Mouse (Mus musculus) G1E-ER4 (cell line): ENCODE results near the gene Sntg2. TPM values are rescaled to one million over a fixed set of nuclear protein-coding genes. Genes with fewer than 3 reads are reported as not detected.

Experiments used
- GATA1 ChIP-seq: IDR thresholded peaks from one replicate; pipeline ENCODE4 v1.8.0; 2012; ENCODE audit warnings: low read length, inconsistent platforms
- polyA plus RNA-seq: library from polyadenylated mRNA; stranded (reverse); fragments of >175 nt; gene quantifications from 2 replicates; pipeline ENCODE4 v1.2.3, GENCODE M21; 2012

The Sntg2 gene
- polyA plus RNA-seq = not detected in 2 replicates

DNA sequence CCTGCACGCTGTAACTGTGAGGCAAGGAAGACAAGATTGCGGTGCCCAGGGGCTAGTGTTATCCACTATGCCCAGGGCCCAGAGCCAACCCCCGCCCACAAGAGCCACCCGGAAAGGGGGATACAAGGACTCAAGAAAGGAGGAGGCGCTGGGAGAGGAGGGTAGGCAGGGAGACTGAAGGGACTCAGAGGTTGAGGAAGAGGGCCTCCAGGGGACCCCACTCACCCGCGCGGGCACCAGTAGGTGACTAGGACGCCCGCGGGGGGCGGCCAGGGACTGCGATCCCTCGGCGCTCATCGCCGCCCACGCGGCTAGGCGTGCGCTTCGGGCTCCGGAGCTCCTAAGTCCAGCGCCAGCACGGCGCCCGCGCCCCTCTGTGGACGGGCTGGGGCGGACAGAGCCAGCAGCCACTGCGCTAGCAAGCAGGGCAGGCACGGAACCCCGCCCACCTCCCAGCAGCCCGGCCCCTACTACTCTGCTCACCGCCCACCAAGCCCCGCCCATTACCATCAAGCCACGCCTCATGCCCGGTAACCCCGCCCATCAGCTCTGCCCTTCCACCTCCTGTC, at the start of gene Sntg2:
Gene Sntg2, minus strand, starts transcription at position 443 of the 569 bp plus-strand sequence.
- no peak for TF ChIP-seq GATA1

DNA sequence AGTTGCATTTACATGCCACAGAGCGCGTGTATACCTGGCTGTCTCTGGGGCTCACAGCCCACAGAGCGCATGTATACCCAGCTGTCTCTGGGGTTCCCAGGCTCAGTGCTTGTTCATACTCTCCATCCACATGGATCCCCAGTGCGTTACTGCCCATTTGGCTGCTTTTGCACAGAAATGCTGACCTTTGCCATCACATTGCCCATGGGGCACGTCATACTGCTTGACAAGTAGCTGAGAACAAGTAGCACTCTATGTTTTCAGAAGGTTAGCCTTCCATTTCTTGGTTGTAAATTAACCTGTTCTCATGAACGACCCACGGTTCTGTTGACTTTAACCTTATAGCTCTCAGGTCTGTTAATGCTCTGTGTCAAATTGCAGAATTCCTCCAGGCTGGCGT, 43.4 kb upstream of the Sntg2 start:
- TF ChIP-seq GATA1 = no peak

DNA sequence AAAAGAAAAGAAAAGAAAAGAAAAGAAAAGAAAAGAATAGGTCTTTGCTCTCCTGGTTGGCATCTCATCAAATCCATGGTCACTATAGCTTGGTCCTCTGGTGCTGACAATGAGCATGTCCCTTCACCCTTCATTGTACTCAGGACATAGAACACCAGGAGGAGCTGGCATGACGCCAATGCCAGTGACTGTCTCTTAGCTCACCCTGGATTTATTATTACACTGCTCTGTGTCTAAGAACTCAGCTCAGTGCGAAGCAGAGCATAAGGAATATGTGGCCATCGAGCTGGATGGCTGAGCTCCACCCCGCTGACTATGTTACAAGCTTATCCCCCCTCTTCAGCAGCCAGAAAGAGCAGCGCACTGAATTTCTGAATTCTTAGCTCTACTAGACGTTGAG, 42.8 kb upstream of the Sntg2 start:
- no peak for TF ChIP-seq GATA1

DNA sequence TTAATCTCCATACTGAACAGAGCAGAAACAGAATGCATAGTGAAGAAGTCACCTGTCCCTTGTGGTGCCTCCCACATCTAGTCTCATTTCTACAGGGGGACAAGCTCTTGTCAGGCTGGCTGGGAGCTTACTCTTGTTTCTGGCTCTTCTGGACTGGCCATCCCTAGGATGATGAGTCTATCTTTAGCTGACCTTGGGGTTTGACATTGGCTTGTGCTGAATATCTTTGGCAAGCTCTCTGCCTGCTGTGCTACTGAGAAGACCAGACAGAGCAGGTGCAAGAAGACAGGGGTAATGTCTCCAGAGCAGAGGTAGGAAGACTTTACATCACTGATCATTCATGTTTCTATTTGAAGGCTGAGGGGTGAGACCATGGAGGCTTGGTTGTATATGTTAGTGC, 29.5 kb upstream of the Sntg2 start:
- TF ChIP-seq GATA1 = no peak

DNA sequence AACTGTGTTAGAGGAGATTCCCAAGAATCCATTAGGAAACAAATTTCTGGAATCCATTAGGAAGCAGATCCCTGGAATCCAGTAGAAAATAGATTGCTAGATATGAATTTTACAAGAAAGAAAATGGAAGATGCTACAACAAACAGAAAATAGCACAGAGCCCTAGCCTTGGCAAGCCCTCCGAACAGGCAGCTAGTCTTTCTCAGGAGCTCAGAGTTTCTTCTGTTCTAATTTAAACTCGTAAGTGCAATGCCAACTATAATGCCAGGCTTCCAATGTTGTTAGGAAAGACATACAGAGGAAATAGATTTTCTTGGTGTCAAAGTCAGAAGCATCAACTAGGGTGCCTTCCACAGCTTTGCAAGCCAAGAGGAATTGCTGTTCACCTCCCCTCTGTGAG, 27.4 kb upstream of the Sntg2 start:
- no peak for TF ChIP-seq GATA1

DNA sequence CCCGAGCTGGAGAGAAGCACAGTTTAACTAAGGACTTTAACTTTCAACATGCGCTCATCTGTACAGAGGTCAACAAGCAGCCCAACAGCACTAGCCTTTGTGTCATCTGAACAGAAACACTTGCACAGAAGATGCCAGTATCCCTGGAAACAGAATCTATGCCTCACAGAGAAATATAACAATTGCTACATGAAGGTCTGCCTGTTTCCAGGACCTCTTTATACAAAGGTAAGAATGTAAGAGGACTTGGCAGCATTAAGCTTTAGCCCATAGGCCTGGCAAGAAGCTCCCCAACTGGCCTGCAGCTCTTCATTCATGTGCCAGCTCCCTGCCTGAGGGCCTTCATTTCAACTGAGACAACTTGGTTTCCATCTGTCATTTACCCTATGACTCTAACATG, 26.9 kb upstream of the Sntg2 start:
- TF ChIP-seq GATA1 = no peak

DNA sequence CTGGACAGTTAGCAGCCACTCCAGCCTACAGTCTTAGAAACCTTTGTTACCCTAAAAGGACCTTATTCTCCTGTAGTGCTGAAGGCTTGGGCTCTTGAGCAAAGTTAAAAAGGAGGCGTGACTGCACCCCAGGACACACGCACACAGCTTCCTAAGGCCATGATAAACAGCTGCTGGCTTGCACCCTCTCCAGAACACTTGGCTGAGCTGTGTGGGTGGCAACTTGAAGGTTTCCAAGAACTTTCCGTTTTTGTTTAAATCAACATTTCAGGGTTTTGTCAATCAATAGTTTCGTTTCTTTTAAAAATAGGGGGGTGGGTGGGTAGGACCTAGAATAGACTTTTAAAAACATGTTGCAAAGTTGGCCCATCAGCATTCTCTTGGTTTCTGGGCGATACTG, 882 bp downstream of the Sntg2 start:
- no peak for TF ChIP-seq GATA1

DNA sequence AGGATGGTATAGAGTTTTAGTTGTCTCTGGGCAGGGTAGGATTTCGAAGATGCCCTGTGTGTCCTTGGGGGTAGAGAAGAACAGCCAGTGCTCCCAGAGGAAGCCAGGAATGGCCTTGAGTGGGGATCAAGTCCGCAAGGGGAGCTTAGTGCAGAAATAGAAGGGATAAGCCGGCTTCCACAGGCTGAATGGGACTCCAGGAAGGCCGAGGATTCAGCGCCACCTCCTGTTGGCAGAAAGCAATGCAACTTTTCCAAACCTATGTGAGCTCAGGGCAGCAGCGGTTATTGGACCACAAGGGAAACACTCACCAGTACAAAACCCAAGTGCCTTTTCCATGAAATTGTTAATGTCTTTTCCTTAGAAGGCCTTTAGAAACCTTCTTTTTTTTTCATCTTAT, 3.4 kb downstream of the Sntg2 start:
- TF ChIP-seq GATA1 = no peak

DNA sequence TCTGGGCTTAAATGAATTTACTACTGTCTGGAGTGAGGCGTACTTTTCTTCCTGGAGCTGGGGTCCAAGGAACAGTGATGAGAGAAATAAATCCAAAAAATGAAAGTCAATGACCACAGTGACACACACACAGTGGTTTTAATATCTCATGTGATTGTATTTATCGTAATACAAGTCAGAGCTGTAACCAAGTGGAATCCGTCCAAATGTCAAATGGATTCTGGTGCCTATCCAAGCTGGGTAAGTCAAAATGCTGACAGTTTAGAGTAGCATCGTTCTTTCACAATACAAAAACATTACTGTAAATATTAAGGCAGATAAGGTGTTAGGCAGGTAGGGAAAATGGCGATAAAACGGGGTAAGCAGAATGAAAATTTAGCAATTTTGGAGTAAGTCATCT, 4.0 kb downstream of the Sntg2 start:
- no peak for TF ChIP-seq GATA1

DNA sequence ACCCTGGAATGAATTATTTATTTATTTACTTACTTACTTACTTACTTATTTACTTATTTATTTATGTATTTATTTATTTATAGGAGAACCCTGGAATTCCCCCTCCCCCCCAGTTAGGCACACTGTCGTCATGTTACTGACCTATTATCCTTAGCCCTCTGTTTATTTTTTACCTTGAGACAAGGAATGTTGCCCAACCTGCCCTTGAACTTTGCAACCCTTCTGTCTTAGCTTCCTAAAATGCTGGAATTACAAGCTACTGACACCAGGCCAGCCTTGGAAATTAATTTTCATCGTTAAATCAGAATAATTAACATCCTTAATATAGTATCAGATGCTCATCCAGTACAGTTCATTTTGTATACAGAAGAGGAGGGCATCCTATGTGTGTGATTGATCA, 10.9 kb downstream of the Sntg2 start:
- no peak for TF ChIP-seq GATA1

DNA sequence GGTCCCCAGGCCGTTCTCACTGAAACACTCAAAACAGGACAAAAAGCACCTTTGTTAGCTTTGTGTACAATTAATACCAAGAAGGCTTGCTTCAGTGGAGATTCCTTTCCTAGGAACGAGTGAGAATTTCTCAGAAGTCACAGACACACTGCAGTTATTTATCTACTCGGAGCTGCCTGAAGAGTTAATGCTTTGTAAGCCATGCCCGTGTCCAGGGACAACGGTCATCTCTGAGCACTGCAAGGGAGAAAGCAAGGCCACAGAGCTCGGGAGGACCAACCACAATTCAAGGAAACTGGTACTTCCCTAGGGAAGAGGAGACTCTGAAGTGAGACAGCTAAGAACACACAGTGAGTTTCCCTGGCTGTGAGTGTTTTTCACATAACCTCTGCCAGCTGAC, 15.5 kb downstream of the Sntg2 start:
- TF ChIP-seq GATA1 = no peak

DNA sequence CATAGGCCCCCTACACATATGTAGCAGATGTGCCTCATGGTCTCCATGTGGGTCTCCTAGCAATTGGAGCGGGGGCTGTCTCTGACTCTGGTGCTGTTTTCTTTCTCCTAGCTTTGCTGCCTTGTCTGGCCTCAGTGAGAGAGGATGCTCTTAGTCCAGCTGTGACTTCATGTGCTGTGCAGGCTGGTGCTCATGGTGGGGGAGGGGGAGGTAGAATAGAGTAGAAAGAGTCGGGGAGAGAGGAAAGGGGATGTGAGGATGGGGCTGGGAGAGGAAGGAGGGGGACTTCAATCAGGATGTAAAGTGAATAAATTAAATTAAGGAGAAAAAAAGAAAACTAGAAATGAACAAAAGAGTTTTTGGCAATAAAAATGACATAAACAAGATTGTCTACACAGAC, 20.8 kb downstream of the Sntg2 start:
- no peak for TF ChIP-seq GATA1

DNA sequence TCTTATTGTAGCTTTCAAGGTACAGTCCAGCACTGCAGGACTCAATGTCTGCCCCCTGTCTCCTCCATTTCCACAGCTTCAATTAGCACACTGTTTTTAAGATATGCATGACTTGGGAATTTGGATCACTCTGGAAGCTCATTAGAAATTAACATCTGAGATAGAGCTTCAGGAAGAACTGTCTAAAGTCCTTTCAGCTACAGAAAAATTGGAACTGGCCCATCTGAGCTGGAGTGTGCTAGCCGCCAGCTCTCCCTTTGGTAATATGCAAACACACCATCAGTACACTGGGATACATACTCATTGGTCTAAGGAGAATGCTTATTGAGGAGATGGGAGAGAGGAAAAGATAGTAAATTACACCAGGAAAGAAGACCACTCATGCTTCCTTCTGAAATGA, 25.1 kb downstream of the Sntg2 start:
- no peak for TF ChIP-seq GATA1

DNA sequence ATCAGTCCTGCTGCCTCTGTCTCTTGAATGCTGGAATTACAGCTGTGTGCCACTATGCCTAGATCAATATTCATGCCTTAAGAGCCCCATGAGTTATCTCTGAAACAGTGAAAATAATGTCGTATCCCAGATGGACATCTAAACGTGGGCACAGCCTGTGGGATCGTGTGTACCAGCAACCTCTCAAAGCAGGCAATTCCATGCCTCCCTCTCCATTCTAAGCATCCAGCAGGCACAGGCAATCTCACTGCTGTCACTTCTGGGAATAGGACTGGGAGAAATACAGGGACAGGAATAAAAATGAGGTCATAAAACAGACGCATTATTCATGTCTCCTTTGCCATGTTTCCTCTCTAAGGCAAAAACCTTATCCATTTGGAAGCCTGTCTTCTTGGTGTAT, 25.9 kb downstream of the Sntg2 start:
- TF ChIP-seq GATA1 = no peak

DNA sequence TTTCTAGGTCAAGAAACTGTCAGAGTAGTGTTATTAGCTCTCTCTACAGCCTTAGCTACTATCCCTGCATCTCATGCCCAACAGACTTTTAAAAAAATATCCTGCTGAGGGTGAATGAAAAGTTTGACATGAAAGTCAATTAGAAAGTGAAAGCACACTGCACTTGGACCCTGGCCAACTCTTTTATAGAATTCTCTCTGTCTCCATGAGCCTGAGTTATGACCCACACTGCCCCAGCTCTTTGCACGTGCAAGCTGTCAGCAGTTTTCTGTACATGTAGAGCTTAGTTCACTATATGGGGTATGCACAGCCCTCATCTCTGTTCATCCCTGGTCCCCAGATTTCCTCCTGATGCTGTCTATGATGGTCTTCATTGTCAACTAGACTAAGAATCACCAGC, 28.4 kb downstream of the Sntg2 start:
- no peak for TF ChIP-seq GATA1

DNA sequence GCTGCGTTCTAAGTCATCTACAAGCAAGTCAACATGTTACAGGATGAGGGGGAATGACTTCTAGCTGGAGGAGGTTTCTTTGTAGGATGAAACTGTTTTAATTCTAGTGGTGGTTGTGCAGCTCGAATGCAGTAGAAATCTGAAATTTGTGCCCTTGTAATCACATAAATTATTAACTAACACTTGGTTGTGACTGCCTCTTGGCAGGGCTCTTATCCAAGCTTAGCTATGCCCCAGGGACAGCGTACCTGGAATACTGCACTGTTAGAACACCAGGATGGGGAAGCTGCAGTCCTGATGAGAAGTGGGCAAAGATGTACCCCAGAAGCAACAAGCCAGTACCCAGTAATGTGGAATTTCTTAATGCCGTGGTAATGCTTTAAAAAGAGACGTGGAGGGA, 36.9 kb downstream of the Sntg2 start:
- TF ChIP-seq GATA1 = no peak

DNA sequence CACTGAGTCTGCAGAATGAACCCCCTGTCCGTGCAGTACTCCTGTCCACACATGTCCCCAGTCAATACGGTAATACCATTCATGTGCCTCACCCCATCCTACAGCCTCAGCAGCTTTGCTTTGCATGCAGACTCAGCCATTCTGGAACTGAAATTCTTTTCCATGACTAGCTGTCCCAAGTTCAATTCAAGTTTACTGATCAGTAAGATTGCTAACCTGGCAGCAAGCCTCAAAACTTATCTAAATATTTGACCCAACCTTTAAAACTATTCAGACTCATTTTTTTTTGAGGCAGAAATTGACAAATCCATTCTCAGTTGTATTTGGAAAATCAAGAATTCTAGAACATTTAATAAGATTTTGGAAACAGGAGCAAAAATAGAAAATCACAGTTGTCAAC, 38.7 kb downstream of the Sntg2 start:
- no peak for TF ChIP-seq GATA1

DNA sequence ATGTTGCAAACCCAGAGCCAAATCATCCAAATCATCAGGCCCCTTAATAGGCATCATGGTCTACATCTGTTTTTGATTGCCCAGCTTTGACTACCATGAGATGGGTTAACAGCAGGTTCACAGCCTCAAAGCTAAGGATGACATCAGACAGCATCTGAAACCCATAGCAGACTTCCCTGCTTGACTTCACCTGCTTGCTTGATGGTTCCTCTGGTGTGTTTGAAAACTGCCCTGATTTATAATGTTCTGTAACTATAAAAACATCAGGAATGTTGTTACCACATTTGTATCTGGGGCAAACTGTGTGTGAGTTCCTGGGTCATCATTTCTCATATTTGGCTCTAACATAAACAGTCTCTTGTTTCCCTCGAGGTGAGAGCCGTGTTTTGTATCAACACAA, 55.2 kb downstream of the Sntg2 start:
- TF ChIP-seq GATA1 = no peak
